In genomic region chr4:103042997-103043396, GRCm38 (mm10) we compare ENCODE assay signal across 21 mouse cellular contexts. TPM values are rescaled to one million over a fixed set of nuclear protein-coding genes. Genes with fewer than 3 reads are reported as not detected.
DNase-seq lines count a peak whose midpoint lies in the region; ATAC-seq and TF ChIP-seq lines count a peak whose summit lies in the region.
"Had no signal": no experiment of that assay in that cellular context is flagged by ENCODE, and none has a peak within 500 bp of the region (broad histone marks: within the 10 kb centered on the region; RNA-seq: fewer than 3 reads in every experiment).

No protein-coding gene starts in this region.

- intact Hi-C loops in heart, adult 2 months (cut with DNase I) = no loop called here
- intact Hi-C loops in heart, postnatal 25 days (cut with DNase I) = no loop called here
- intact Hi-C loops in left cerebral cortex, adult 2 months (cut with DNase I) = no loop called here

- no peak overlapping the region for H3K9ac ChIP-seq in heart, adult 2 months (ENCODE audit: low read depth, low read length)
- H3K9ac ChIP-seq in midbrain, postnatal 0 days (replicated peaks; ENCODE audit: low read length, poor library complexity, severe bottlenecking) = no peak overlapping the region
- H3K9ac ChIP-seq in midbrain, embryonic 14.5 days (replicated peaks; ENCODE audit: low read length) = no peak overlapping the region
- no peak overlapping the region for H3K9ac ChIP-seq in forebrain, embryonic 13.5 days
- H3K9ac ChIP-seq: lung, embryonic 15.5 days had no signal

- H3K36me3 ChIP-seq in heart, adult 2 months (ENCODE audit: control insufficient read depth, insufficient read depth, low read length) = no peaks in the 10 kb centered on the region
- H3K36me3 ChIP-seq in midbrain, postnatal 0 days (ENCODE audit: insufficient read depth, low read length) = no peaks in the 10 kb centered on the region
- no peaks in the 10 kb centered on the region for H3K36me3 ChIP-seq in midbrain, embryonic 14.5 days (ENCODE audit: control insufficient read depth, insufficient read depth, low read length)
- H3K36me3 ChIP-seq in splenic B cell, adult 2 months (ENCODE audit: control insufficient read depth, insufficient read depth, low read length, poor library complexity, severe bottlenecking) = no peaks in the 10 kb centered on the region
- H3K36me3 ChIP-seq in forebrain, embryonic 13.5 days (ENCODE audit: poor library complexity, severe bottlenecking) = no peaks in the 10 kb centered on the region
- H3K36me3 ChIP-seq: lung, embryonic 15.5 days had no signal

- no peaks in the 10 kb centered on the region for H3K79me2 ChIP-seq in heart, adult 2 months (replicated peaks; ENCODE audit: control insufficient read depth, insufficient read depth, low read length)

- no peaks in the 10 kb centered on the region for H3K4me1 ChIP-seq in heart, adult 2 months (ENCODE audit: control insufficient read depth, insufficient read depth, low read length)
- no peaks in the 10 kb centered on the region for H3K4me1 ChIP-seq in midbrain, postnatal 0 days (ENCODE audit: insufficient read depth, low read length)
- no peaks in the 10 kb centered on the region for H3K4me1 ChIP-seq in midbrain, embryonic 14.5 days (ENCODE audit: control insufficient read depth, insufficient read depth, low read length)
- no peaks in the 10 kb centered on the region for H3K4me1 ChIP-seq in forebrain, embryonic 13.5 days
- H3K4me1 ChIP-seq: forebrain, embryonic 10.5 days; lung, embryonic 15.5 days; midbrain, embryonic 10.5 days had no signal

- TF ChIP-seq CTCF in heart, adult 2 months (IDR thresholded peaks at IDR 0.05) = peak; percentile 28
- TF ChIP-seq CTCF in midbrain, postnatal 0 days (IDR thresholded peaks at IDR 0.05) = peak; percentile 29
- no peak; the same call in 1 of the 2 replicates for TF ChIP-seq CTCF in left cerebral cortex, adult 2 months (IDR thresholded peaks at IDR 0.05)

- H3K27me3 ChIP-seq in heart, adult 2 months (ENCODE audit: control insufficient read depth, insufficient read depth, low read length) = no peaks in the 10 kb centered on the region
- no peaks in the 10 kb centered on the region for H3K27me3 ChIP-seq in midbrain, postnatal 0 days (ENCODE audit: insufficient read depth, low read length)
- H3K27me3 ChIP-seq in midbrain, embryonic 14.5 days (ENCODE audit: control insufficient read depth, insufficient read depth, low read length) = no peaks in the 10 kb centered on the region
- H3K27me3 ChIP-seq in splenic B cell, adult 2 months (ENCODE audit: control insufficient read depth, insufficient read depth, low read length, poor library complexity, severe bottlenecking) = no peaks in the 10 kb centered on the region
- H3K27me3 ChIP-seq in forebrain, embryonic 13.5 days = no peaks in the 10 kb centered on the region
- H3K27me3 ChIP-seq: lung, embryonic 15.5 days had no signal

- no peak overlapping the region for H3K27ac ChIP-seq in heart, adult 2 months
- H3K27ac ChIP-seq in midbrain, postnatal 0 days (ENCODE audit: low read depth, low read length) = no peak overlapping the region
- H3K27ac ChIP-seq in midbrain, embryonic 14.5 days (replicated peaks; ENCODE audit: low read depth, low read length) = no peak overlapping the region
- no peak overlapping the region for H3K27ac ChIP-seq in forebrain, embryonic 13.5 days
- H3K27ac ChIP-seq in left cerebral cortex, adult 2 months = no peak overlapping the region
- H3K27ac ChIP-seq: forebrain, embryonic 10.5 days; lung, embryonic 15.5 days; midbrain, embryonic 10.5 days had no signal

- TF ChIP-seq POLR2A in heart, adult 2 months (IDR thresholded peaks at IDR 0.05; ENCODE audit: insufficient read depth, low read depth, low read length) = no peak

- WGBS in heart, adult 2 months = 93% methylated on average over 11 of the region's 11 CpGs
- 94% methylated on average over 11 of the region's 11 CpGs for WGBS in midbrain, postnatal 0 days
- 93% methylated on average over 11 of the region's 11 CpGs for WGBS in midbrain, embryonic 14.5 days
- WGBS in forebrain, embryonic 13.5 days = 90% methylated on average over 11 of the region's 11 CpGs

- H3K4me2 ChIP-seq in midbrain, postnatal 0 days (ENCODE audit: low read depth, low read length, poor library complexity, severe bottlenecking) = no peak overlapping the region
- H3K4me2 ChIP-seq in midbrain, embryonic 14.5 days (ENCODE audit: low read length) = no peak overlapping the region
- H3K4me2 ChIP-seq in forebrain, embryonic 13.5 days = no peak overlapping the region
- H3K4me2 ChIP-seq: lung, embryonic 15.5 days had no signal

- DNase-seq in heart, adult 2 months = no peak
- no peak for DNase-seq in heart, postnatal 25 days (ENCODE audit: low spot score)
- no peak for DNase-seq in midbrain, postnatal 0 days (ENCODE audit: low spot score)
- DNase-seq in midbrain, embryonic 14.5 days = no peak
- peak; percentile 37 for DNase-seq in R1 (ENCODE audit: low read depth, low spot score)
- peak; percentile 7 for DNase-seq in splenic B cell, adult 2 months (ENCODE audit: low read depth, low spot score)
- no peak for DNase-seq in left cerebral cortex, adult 2 months (ENCODE audit: extremely low spot score in 1 of 2, low spot score in 2 of 2)
- DNase-seq: adrenal gland, adult 2 months; cerebellum, adult 2 months; heart, adult 18-20 months; heart, postnatal 14 days; kidney, adult 9 months; right cerebral cortex, adult 18-20 months had no signal

- ATAC-seq in midbrain, postnatal 0 days (ENCODE audit: low FRiP score) = no peak
- ATAC-seq in midbrain, embryonic 14.5 days (ENCODE audit: low FRiP score, low TSS enrichment) = no peak
- no peak for ATAC-seq in forebrain, embryonic 13.5 days
- ATAC-seq: hindbrain, embryonic 16.5 days had no signal

- TF ChIP-seq EP300 in heart, adult 2 months (IDR thresholded peaks at IDR 0.05; ENCODE audit: insufficient read depth, low read depth, low read length) = no peak

- no peaks in the 10 kb centered on the region for H3K9me3 ChIP-seq in midbrain, postnatal 0 days (ENCODE audit: low read length)
- H3K9me3 ChIP-seq in midbrain, embryonic 14.5 days (ENCODE audit: control insufficient read depth, low read length) = no peaks in the 10 kb centered on the region
- no peaks in the 10 kb centered on the region for H3K9me3 ChIP-seq in forebrain, embryonic 13.5 days (replicated peaks)
- H3K9me3 ChIP-seq: forebrain, embryonic 10.5 days; lung, embryonic 15.5 days; midbrain, embryonic 10.5 days had no signal

- no peak overlapping the region for H3K4me3 ChIP-seq in heart, adult 2 months
- no peak overlapping the region for H3K4me3 ChIP-seq in midbrain, postnatal 0 days (ENCODE audit: low read depth, low read length)
- no peak overlapping the region for H3K4me3 ChIP-seq in midbrain, embryonic 14.5 days (replicated peaks; ENCODE audit: low read depth, low read length)
- H3K4me3 ChIP-seq in forebrain, embryonic 13.5 days = no peak overlapping the region
- no peak overlapping the region for H3K4me3 ChIP-seq in left cerebral cortex, adult 2 months
- H3K4me3 ChIP-seq: forebrain, embryonic 10.5 days; lung, embryonic 15.5 days; midbrain, embryonic 10.5 days; myocyte had no signal

RNA-seq across cellular contexts. Expression of gene Insl5, which starts 16.4 kb away (rescaled TPM):
- not detected for total RNA-seq in heart, adult 2 months (2021)
- polyA plus RNA-seq in heart, adult 2 months (2012; rRNA removed) = not detected in 2 replicates
- not detected for total RNA-seq in heart, postnatal 25 days (2021)
- total RNA-seq in midbrain, postnatal 0 days (2014; rRNA removed) = 1.2 TPM in 1 of 2 replicates, not detected in the other
- polyA plus RNA-seq in midbrain, postnatal 0 days (2015; fragmentation: Nextera tagmentation; extraction: Ambion mirVana) = 0.54 TPM in 1 of 2 replicates, not detected in the other
- not detected in 2 replicates for polyA plus RNA-seq in midbrain, embryonic 14.5 days (2014; fragmentation: Nextera tagmentation; extraction: Ambion mirVana)
- 0.43 TPM in 1 of 2 replicates, not detected in the other for polyA plus RNA-seq in forebrain, embryonic 13.5 days (2015; fragmentation: Nextera tagmentation; extraction: Ambion mirVana)
- 1 to 10 TPM; 1.8 to 3.1 TPM for total RNA-seq in left cerebral cortex, adult 2 months (2021)
- total RNA-seq: adrenal gland, adult 2 months; heart, adult 18-20 months; heart, postnatal 14 days had no signal
- polyA plus RNA-seq: embryonic facial prominence, embryonic 14.5 days; forebrain, embryonic 10.5 days; myocyte; urinary bladder, adult 2 months had no signal

Comparison
In these comparisons a context has a peak if more than half of its experiments do, and no peak if none do; other contexts are left out.
1. DNase-seq: peak in R1 (single experiment) and splenic B cell, adult 2 months (single experiment); none in heart, adult 2 months (0 of 2), heart, postnatal 25 days (single experiment), midbrain, postnatal 0 days (single experiment), midbrain, embryonic 14.5 days (single experiment) and left cerebral cortex, adult 2 months (0 of 2).